Mouse (Mus musculus) layer of hippocampus, adult 8-10 months (tissue): Measurements from ENCODE around the gene Fxyd3. TPM values are rescaled to one million over a fixed set of nuclear protein-coding genes. Genes with fewer than 3 reads are reported as not detected.

Experiments used
- DNase-seq, 2 experiments: peaks; one replicate each; pipeline ENCODE4 v3.0.0; 2022; ENCODE audit warnings: low spot score in 2 of 2
- microRNA-seq, 2 experiments: library from miRNA; unstranded; fragments of <30 nt; microRNA quantifications; one replicate each; pipeline ENCODE4 v1.2.0; 2022
- total RNA-seq, 4 experiments: library from RNA; stranded (reverse); gene quantifications; 2 replicates each; pipeline ENCODE4 v1.2.4; 2022

The Fxyd3 gene
- total RNA-seq, 4 experiments from 2014 or later = 1.4 to 2.3 (median 1.6) TPM; not detected in 1

- peak in 1 of 2 experiments; percentile 44 for DNase-seq
Measured at GRCm38 (mm10) chr7:31049846-31050281, 26.6 kb downstream of the Fxyd3 start.

- no peak for DNase-seq
Measured at GRCm38 (mm10) chr7:31049135-31049845, 27.2 kb downstream of the Fxyd3 start.

- no peak for DNase-seq
Measured at GRCm38 (mm10) chr7:31042431-31042910, 34.0 kb downstream of the Fxyd3 start, which contains the start of gene Fxyd5. Fxyd5 (minus strand) TSS chr7:31042481.

GRCm38 (mm10) chr7:31041662-31042315, 34.7 kb downstream of the Fxyd3 start:
- no peak for DNase-seq

- DNase-seq = no peak
Measured at GRCm38 (mm10) chr7:31041023-31041407, 35.5 kb downstream of the Fxyd3 start.

GRCm38 (mm10) chr7:31040281-31041022, 36.1 kb downstream of the Fxyd3 start:
- DNase-seq = no peak

- DNase-seq = no peak
Measured at GRCm38 (mm10) chr7:31039011-31039410, 37.5 kb downstream of the Fxyd3 start.

GRCm38 (mm10) chr7:31037675-31038074, 38.8 kb downstream of the Fxyd3 start:
- DNase-seq = no peak

GRCm38 (mm10) chr7:31036917-31037316, 39.6 kb downstream of the Fxyd3 start:
- no peak for DNase-seq

GRCm38 (mm10) chr7:31035291-31035690, 41.2 kb downstream of the Fxyd3 start:
- DNase-seq = no peak

- DNase-seq = no peak
Measured at GRCm38 (mm10) chr7:31034789-31035188, 41.7 kb downstream of the Fxyd3 start.

GRCm38 (mm10) chr7:31033409-31034165, 42.9 kb downstream of the Fxyd3 start:
- DNase-seq = no peak

- DNase-seq = no peak
Measured at GRCm38 (mm10) chr7:31031731-31032130, 44.8 kb downstream of the Fxyd3 start.

- no peak for DNase-seq
Measured at GRCm38 (mm10) chr7:31030717-31031116, 45.8 kb downstream of the Fxyd3 start.

GRCm38 (mm10) chr7:31028609-31029008, 47.9 kb downstream of the Fxyd3 start:
- no peak for DNase-seq

Small RNA genes lying within 50 kb of the gene (microRNA-seq; reads per million reads assigned to microRNA genes)
- 0 to 0.25 reads per million in 2 experiments for gene Mir7050

Other genes starting within 250 kb of the Fxyd3 start
- not detected for gene Ffar3, start 220.5 kb downstream of the Fxyd3 start, total RNA-seq
- gene Ffar1, start 215.1 kb downstream of the Fxyd3 start, total RNA-seq = not detected
- 1 to 10 TPM in 2 of 4 experiments, not detected in 2; 1.1 to 1.6 TPM for gene Cd22, start 196.4 kb downstream of the Fxyd3 start, total RNA-seq
- 100 to 1,000 TPM; 151 to 226 (median 183) TPM for gene Mag, start 161.8 kb downstream of the Fxyd3 start, total RNA-seq
- gene Hamp2, start 152.0 kb downstream of the Fxyd3 start, total RNA-seq = not detected
- gene Hamp, start 132.7 kb downstream of the Fxyd3 start, total RNA-seq = not detected
- 100 to 1,000 TPM; 118 to 123 (median 120) TPM for gene Usf2, start 119.9 kb downstream of the Fxyd3 start, total RNA-seq
- 1 to 10 TPM; 5.1 to 9.0 (median 6.0) TPM for gene Lsr, start 103.2 kb downstream of the Fxyd3 start, total RNA-seq
- gene Fam187b, start 102.9 kb downstream of the Fxyd3 start, total RNA-seq = under 1 TPM in 1 of 4 experiments, not detected in 3; 0.21 TPM
- 10 to 100 TPM; 27.5 to 36.2 (median 30.7) TPM for gene Fxyd5, start 34.2 kb downstream of the Fxyd3 start, total RNA-seq
- gene Fxyd7, start 25.2 kb downstream of the Fxyd3 start, total RNA-seq = 100 to 1,000 TPM; 103 to 116 (median 108) TPM
- gene Fxyd1, start 19.5 kb downstream of the Fxyd3 start, total RNA-seq = 100 to 1,000 TPM in 2 of 4 experiments, 10 to 100 TPM in 2; 80.5 to 263 (median 172) TPM
- gene Lgi4, start 17.4 kb downstream of the Fxyd3 start, total RNA-seq = 10 to 100 TPM; 38.3 to 64.2 (median 55.9) TPM
- gene Hpn, start 38.6 kb upstream of the Fxyd3 start, total RNA-seq = 1 to 10 TPM; 4.8 to 9.5 (median 5.4) TPM
- 100 to 1,000 TPM; 572 to 623 (median 584) TPM for gene Scn1b, start 50.3 kb upstream of the Fxyd3 start, total RNA-seq
- 100 to 1,000 TPM; 115 to 132 (median 125) TPM for gene Gramd1a, start 79.2 kb upstream of the Fxyd3 start, total RNA-seq
- gene Scgb2b2, start 213.8 kb upstream of the Fxyd3 start, total RNA-seq = not detected
- gene Scgb1b2, start 215.1 kb upstream of the Fxyd3 start, total RNA-seq = not detected